ENCODE assay signal across 8 mouse cellular contexts in the genomic region with DNA sequence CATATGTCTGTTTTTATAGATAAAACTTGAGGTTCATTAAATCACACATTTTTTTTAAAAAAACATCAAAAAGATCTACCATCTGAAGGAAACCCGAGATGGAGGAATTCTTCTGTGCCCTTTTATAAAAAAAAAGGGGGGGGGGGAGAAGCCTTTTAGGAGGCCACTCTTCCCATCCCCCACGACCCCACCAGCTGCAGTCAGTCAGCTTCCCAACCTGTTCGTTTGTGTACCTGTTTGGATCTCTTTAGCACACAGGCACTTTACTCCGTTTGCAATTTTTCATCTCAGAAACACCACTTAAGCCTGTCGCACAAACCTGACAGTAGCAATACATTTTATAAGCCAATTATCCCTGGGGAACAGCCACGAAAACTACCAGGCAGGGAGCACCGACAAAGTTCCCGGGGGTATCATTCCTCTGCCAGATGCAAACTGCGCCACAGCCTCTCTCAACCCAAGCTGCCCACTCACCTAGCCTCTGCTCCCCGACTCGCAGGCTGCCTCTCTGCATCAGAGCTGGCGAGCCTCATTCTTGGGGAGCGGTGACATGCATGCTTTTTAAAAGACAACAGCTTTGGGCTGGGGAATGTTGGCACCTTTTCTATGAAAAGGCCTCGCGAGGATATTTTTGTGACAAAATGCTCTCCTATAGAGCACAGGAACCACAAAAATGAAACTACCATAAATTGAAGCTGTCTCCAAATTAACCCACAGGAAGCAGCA. TPM values are rescaled to one million over a fixed set of nuclear protein-coding genes. Genes with fewer than 3 reads are reported as not detected.
DNase-seq lines count a peak whose midpoint lies in the region; ATAC-seq and TF ChIP-seq lines count a peak whose summit lies in the region.

No protein-coding gene starts in this region.

- H3K27me3 ChIP-seq in limb, embryonic 14.5 days (ENCODE audit: control insufficient read depth, insufficient read depth, low read length): peaks cover 10% of the 10 kb centered on the region; the same call in 1 of the 2 replicates
- H3K27me3 ChIP-seq in stomach, embryonic 15.5 days (replicated peaks): peaks cover 28% of the 10 kb centered on the region

- peaks cover 24% of the 10 kb centered on the region for H3K4me1 ChIP-seq in limb, embryonic 14.5 days (ENCODE audit: control insufficient read depth, insufficient read depth, low read length)
- H3K4me1 ChIP-seq in stomach, embryonic 15.5 days: peaks cover 12% of the 10 kb centered on the region

- H3K36me3 ChIP-seq in limb, embryonic 14.5 days (ENCODE audit: control insufficient read depth, insufficient read depth, low read length): no peaks in the 10 kb centered on the region
- no peaks in the 10 kb centered on the region for H3K36me3 ChIP-seq in stomach, embryonic 15.5 days

- H3K27ac ChIP-seq in limb, embryonic 14.5 days (replicated peaks; ENCODE audit: low read depth, low read length): no peak overlapping the region
- no peak overlapping the region for H3K27ac ChIP-seq in stomach, embryonic 15.5 days

- peak; percentile 15 for DNase-seq in embryo, embryonic 10.5 days (ENCODE audit: low spot score)
- no peak for DNase-seq in embryo, embryonic 11 days
- DNase-seq in right cerebral cortex, adult 2 months (ENCODE audit: low spot score in 2 of 2): peak; percentile 37 to 44
- no peak for DNase-seq in right cerebral cortex, postnatal 14 days
- no peak for DNase-seq in limb, embryonic 14.5 days (ENCODE audit: low spot score)
- DNase-seq in thymus, postnatal 10 days (ENCODE audit: low spot score in 2 of 2): no peak

- WGBS in limb, embryonic 14.5 days: 10% methylated on average over 15 of the region's 15 CpGs
- 22% methylated on average over 15 of the region's 15 CpGs for WGBS in stomach, embryonic 15.5 days

- H3K9me3 ChIP-seq in limb, embryonic 14.5 days (ENCODE audit: control insufficient read depth, low read length): no peaks in the 10 kb centered on the region
- H3K9me3 ChIP-seq in stomach, embryonic 15.5 days: no peaks in the 10 kb centered on the region

- peak overlapping the region; percentile 61 for H3K4me3 ChIP-seq in limb, embryonic 14.5 days (replicated peaks; ENCODE audit: low read length)
- peak overlapping the region; percentile 68 for H3K4me3 ChIP-seq in stomach, embryonic 15.5 days (replicated peaks)

- TF ChIP-seq POLR2A in limb, embryonic 14.5 days (IDR thresholded peaks at IDR 0.05; ENCODE audit: borderline replicate concordance, extremely low read depth, insufficient read depth, insufficient read length): no peak

- H3K9ac ChIP-seq in limb, embryonic 14.5 days (ENCODE audit: low read depth, low read length, severe bottlenecking): no peak overlapping the region
- H3K9ac ChIP-seq in stomach, embryonic 15.5 days: no peak overlapping the region

- H3K4me2 ChIP-seq in limb, embryonic 14.5 days (replicated peaks; ENCODE audit: low read depth, low read length, severe bottlenecking): peak overlapping the region; percentile 90
- peak overlapping the region; percentile 94 for H3K4me2 ChIP-seq in stomach, embryonic 15.5 days

- ATAC-seq in limb, embryonic 14.5 days (ENCODE audit: low FRiP score, low read depth): no peak
- ATAC-seq in stomach, embryonic 15.5 days (ENCODE audit: insufficient read depth, low FRiP score, low read depth): no peak
- no peak for ATAC-seq in inflammation-experienced regulatory T-cells, adult 6 months

RNA-seq across cellular contexts. Expression of a gene that starts 2.1 kb away (rescaled TPM):
- polyA plus RNA-seq in limb, embryonic 14.5 days (2012; rRNA removed): 12.2 and 12.3 TPM in 2 replicates
- 5.3 and 5.6 TPM in 2 replicates for polyA plus RNA-seq in limb, embryonic 14.5 days (2014; fragmentation: Nextera tagmentation; extraction: Ambion mirVana)
- polyA plus RNA-seq in stomach, embryonic 15.5 days (2015; fragmentation: Nextera tagmentation; extraction: Ambion mirVana): 11.4 and 11.6 TPM in 2 replicates
- polyA plus RNA-seq in inflammation-experienced regulatory T-cells, adult 6 months (2017; shearing (Covaris generic)): not detected

Comparison
In these comparisons a context has a peak if more than half of its experiments do, and no peak if none do; other contexts are left out.
1. DNase-seq: peak in embryo, embryonic 10.5 days (single experiment) and right cerebral cortex, adult 2 months (2 of 2); none in embryo, embryonic 11 days (single experiment), right cerebral cortex, postnatal 14 days (single experiment), limb, embryonic 14.5 days (single experiment) and thymus, postnatal 10 days (0 of 2).
2. RNA of a gene that starts 2.1 kb away (polyA plus RNA-seq): 5.3 to 12.3 TPM in limb, embryonic 14.5 days and 11.4 to 11.6 TPM in stomach, embryonic 15.5 days; not detected in inflammation-experienced regulatory T-cells, adult 6 months; every median in the first group is over 4 times any median in the second.